Mouse (Mus musculus) heart, postnatal 0 days (tissue): ENCODE data around the gene Dyrk2.

Experiments used
- CTCF ChIP-seq: IDR thresholded peaks from 2 replicates; pipeline ENCODE4 v1.5.1; 2016; ENCODE audit warnings: antibody characterized with exemption, control low read depth, low read depth
- EP300 ChIP-seq: IDR thresholded peaks from 2 replicates; pipeline ENCODE4 v1.6.1; 2016; ENCODE audit warnings: antibody characterized with exemption, low read depth

DNA sequence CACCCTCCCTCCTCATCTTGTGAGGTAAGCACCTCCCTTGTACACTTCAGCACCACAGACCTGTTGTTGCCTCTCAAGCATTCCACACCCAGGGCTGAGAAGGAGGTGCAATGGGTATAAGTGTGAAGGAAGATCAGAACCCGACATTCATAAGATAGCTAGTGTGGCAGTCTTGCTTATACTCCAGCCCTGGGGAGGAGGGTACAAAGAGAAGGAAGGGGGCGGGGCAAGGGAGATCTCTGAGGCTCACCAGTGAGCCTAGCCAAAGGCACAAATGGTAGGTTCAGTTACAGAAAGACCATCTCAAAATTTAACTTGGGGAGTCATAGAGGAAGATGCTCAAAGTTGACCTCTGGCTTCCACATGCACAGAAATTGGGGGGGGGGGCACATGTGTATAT is 14.1 kb upstream of the Dyrk2 start:
- no peak for TF ChIP-seq CTCF
- TF ChIP-seq EP300, result no peak
